Mouse (Mus musculus): ENCODE measurements around the gene Hspb9.

- TF ChIP-seq CTCF (IDR thresholded peaks at IDR 0.05; ENCODE audit: borderline replicate concordance, insufficient read depth, low read depth, low read length) (peak; percentile 30; the same call in 1 of the 2 replicates), POLR2A (IDR thresholded peaks at IDR 0.05; ENCODE audit: borderline replicate concordance, insufficient read depth, low read length) (no peak)
Measured at GRCm38 (mm10) chr11:100759611-100760233, 46.1 kb downstream of the Hspb9 start, which contains the start of gene Kcnh4.

Data from cerebellum, adult 2 months (tissue).